Mouse (Mus musculus) MEL (cell line): Measurements from ENCODE around the gene Gdf5.

Experiments
- BHLHE40 ChIP-seq: IDR thresholded peaks from 2 replicates; pipeline ENCODE4 v1.6.1; 2012; ENCODE audit warnings: low read depth, mild to moderate bottlenecking, inconsistent platforms, low read length, improper control_type of control experiment, borderline replicate concordance
- CTCF ChIP-seq, 3 experiments: IDR thresholded peaks in 2 of 3; conservative IDR thresholded peaks in 1 of 3; 2 replicates each; pipeline ENCODE4 v1.5.1; 2011 to 2012; ENCODE audit warnings: low read length in 3 of 3, low read depth in 2 of 3, mild to moderate bottlenecking in 2 of 3, improper control_type of control experiment in 1 of 3, inconsistent platforms in 1 of 3, mixed read lengths in 1 of 3, moderate library complexity in 1 of 3; ENCODE audit not compliant: control insufficient read depth in 1 of 3, insufficient read depth in 1 of 3, poor library complexity in 1 of 3, severe bottlenecking in 1 of 3
- EP300 ChIP-seq, 2 experiments: IDR thresholded peaks; 2 replicates each; pipeline ENCODE4 v1.6.1; 2011; ENCODE audit warnings: improper control_type of control experiment in 2 of 2, low read length in 2 of 2, low read depth in 1 of 2, mild to moderate bottlenecking in 1 of 2
- POLR2A ChIP-seq, 2 experiments: IDR thresholded peaks; 2 replicates each; pipeline ENCODE4 v1.6.1; 2011 to 2012; ENCODE audit warnings: low read length in 2 of 2, mild to moderate bottlenecking in 2 of 2, control low read depth in 1 of 2, improper control_type of control experiment in 1 of 2, low read depth in 1 of 2, moderate library complexity in 1 of 2; ENCODE audit not compliant: control insufficient read depth in 1 of 2, insufficient read depth in 1 of 2, poor library complexity in 1 of 2
- RAD21 ChIP-seq: IDR thresholded peaks from 2 replicates; pipeline ENCODE4 v1.6.1; 2011; ENCODE audit warnings: mild to moderate bottlenecking, low read depth, low read length, improper control_type of control experiment
- TCF12 ChIP-seq: IDR thresholded peaks from 2 replicates; pipeline ENCODE4 v1.6.1; 2014; ENCODE audit warnings: low read depth, mild to moderate bottlenecking, inconsistent platforms, low read length, improper control_type of control experiment, moderate library complexity

- TF ChIP-seq CTCF (IDR thresholded peaks at IDR 0.05 in 2 of 3, conservative IDR thresholded peaks at IDR 0.05 in 1 of 3; ENCODE audit: control insufficient read depth in 1 of 3, insufficient read depth in 1 of 3, low read depth in 2 of 3, low read length in 3 of 3, poor library complexity in 1 of 3, severe bottlenecking in 1 of 3) (no peak), EP300 (IDR thresholded peaks at IDR 0.05; ENCODE audit: low read depth in 1 of 2, low read length in 2 of 2) (peak in 1 of 2 experiments; percentile 21; a peak in 1 of 4 replicates), POLR2A (IDR thresholded peaks at IDR 0.05; ENCODE audit: control insufficient read depth in 1 of 2, insufficient read depth in 1 of 2, low read depth in 1 of 2, low read length in 2 of 2, poor library complexity in 1 of 2) (peak; percentile 83 to 93), BHLHE40 (peak; percentile 51; the same call in 1 of the 2 replicates), RAD21 (no peak), TCF12 (no peak; the same call in 1 of the 2 replicates)
Measured at GRCm38 (mm10) chr2:155929531-155930442, 15.4 kb downstream of the Gdf5 start, which contains the start of gene Uqcc1.
